Mouse (Mus musculus): Measurements from ENCODE around the gene Prelid1. TPM values are rescaled to one million over a fixed set of nuclear protein-coding genes. Genes with fewer than 3 reads are reported as not detected.

Gene Prelid1
- polyA plus RNA-seq, 1 experiment, result 230 TPM

DNA sequence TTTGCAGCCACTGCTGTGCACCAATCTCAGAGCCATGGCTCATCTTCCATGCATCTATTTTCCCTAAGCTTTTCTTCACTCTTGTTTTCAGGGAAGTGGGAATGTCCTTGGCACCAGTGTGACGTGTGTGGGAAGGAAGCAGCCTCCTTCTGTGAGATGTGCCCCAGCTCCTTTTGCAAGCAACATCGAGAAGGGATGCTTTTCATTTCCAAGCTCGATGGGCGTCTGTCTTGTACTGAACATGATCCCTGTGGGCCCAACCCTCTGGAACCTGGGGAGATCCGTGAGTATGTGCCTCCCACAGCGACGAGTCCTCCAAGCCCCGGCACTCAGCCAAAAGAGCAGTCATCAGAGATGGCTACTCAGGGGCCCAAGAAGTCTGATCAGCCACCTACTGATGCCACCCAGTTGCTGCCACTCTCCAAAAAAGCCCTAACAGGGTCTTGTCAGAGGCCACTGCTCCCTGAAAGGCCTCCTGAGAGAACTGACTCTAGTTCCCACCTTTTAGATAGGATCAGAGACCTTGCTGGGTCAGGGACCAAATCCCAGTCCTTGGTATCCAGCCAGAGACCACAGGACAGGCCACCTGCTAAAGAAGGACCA lies 8.2 kb upstream of the Prelid1 start:
- Histone ChIP-seq H3K9me3 (replicated peaks; ENCODE audit: control insufficient read depth, insufficient read depth, low read length, poor library complexity, severe bottlenecking) (no peaks in the 10 kb centered on the region), H3K9ac (ENCODE audit: low read depth, poor library complexity, severe bottlenecking) (no peak overlapping the region), H3K27me3 (ENCODE audit: control insufficient read depth, insufficient read depth, low read length, poor library complexity, severe bottlenecking) (no peaks in the 10 kb centered on the region), H3K4me1 (ENCODE audit: control insufficient read depth, insufficient read depth, low read length) (no peaks in the 10 kb centered on the region), H3K36me3 (ENCODE audit: control insufficient read depth, insufficient read depth, low read length, poor library complexity, severe bottlenecking) (peaks cover 67% of the 10 kb centered on the region), H3K27ac (ENCODE audit: insufficient read depth, low read length) (no peak overlapping the region), H3K4me3 (ENCODE audit: low read depth, low read length) (no peak overlapping the region)
- no peak for TF ChIP-seq POLR2A (IDR thresholded peaks at IDR 0.05; ENCODE audit: insufficient read depth, low read length)
- TF ChIP-seq EP300 (IDR thresholded peaks at IDR 0.05; ENCODE audit: insufficient read depth, low read depth, low read length), result no peak
- TF ChIP-seq CTCF (IDR thresholded peaks at IDR 0.05; ENCODE audit: low read depth, low read length), result no peak

DNA sequence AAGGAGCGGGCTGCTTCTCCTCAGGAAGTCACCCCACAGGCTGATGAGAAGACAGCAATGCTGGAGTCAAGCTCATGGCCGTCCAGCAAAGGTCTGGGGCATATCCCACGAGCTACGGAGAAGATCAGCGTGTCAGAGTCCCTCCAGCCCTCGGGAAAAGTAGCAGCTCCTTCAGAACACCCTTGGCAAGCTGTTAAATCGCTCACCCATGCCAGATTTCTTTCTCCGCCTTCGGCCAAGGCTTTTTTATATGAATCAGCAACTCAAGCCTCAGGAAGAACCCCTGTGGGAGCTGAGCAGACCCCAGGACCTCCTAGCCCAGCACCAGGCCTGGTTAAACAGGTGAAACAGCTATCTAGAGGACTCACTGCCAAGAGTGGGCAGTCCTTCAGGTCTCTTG lies 7.2 kb upstream of the Prelid1 start:
- TF ChIP-seq EP300 (IDR thresholded peaks at IDR 0.05; ENCODE audit: insufficient read depth, low read depth, low read length), result no peak
- no peak for TF ChIP-seq CTCF (IDR thresholded peaks at IDR 0.05; ENCODE audit: low read depth, low read length)
- TF ChIP-seq POLR2A (IDR thresholded peaks at IDR 0.05; ENCODE audit: insufficient read depth, low read length), result no peak
- H3K27ac ChIP-seq (ENCODE audit: insufficient read depth, low read length), result no peak overlapping the region
- H3K9ac ChIP-seq (ENCODE audit: low read depth, poor library complexity, severe bottlenecking), result no peak overlapping the region
- H3K4me1 ChIP-seq (ENCODE audit: control insufficient read depth, insufficient read depth, low read length), result no peaks in the 10 kb centered on the region
- H3K4me3 ChIP-seq (ENCODE audit: low read depth, low read length), result no peak overlapping the region
- H3K36me3 ChIP-seq (ENCODE audit: control insufficient read depth, insufficient read depth, low read length, poor library complexity, severe bottlenecking), result peaks cover 58% of the 10 kb centered on the region
- H3K27me3 ChIP-seq (ENCODE audit: control insufficient read depth, insufficient read depth, low read length, poor library complexity, severe bottlenecking), result no peaks in the 10 kb centered on the region
- no peaks in the 10 kb centered on the region for H3K9me3 ChIP-seq (replicated peaks; ENCODE audit: control insufficient read depth, insufficient read depth, low read length, poor library complexity, severe bottlenecking)

DNA sequence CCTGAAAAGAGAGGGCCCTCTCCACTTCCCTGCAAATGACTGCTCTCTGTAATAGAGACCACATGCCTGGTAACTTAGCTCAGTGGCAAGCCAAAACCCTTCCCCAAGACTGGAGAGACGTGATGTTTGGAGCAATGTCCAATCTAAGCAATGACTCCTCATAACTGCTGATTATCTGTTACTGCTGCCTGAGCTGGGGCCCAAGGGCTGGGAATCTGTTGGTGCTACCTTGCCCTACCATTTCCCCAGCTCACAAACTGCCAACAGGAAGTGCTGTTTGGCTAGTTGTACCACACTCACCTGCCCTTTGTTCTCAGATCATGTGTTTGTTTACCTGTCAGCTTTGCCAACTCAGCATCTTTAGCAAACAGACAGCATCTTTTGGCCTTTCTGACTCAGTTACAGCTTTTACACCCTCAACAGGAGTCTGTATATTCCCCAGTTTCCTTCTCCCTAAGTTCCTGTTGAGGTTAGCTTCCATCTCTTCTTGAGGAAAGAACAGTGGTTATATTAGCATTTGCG lies 5.3 kb upstream of the Prelid1 start:
- Histone ChIP-seq H3K36me3 (ENCODE audit: control insufficient read depth, insufficient read depth, low read length, poor library complexity, severe bottlenecking) (peaks cover 48% of the 10 kb centered on the region), H3K9ac (ENCODE audit: low read depth, poor library complexity, severe bottlenecking) (no peak overlapping the region), H3K4me1 (ENCODE audit: control insufficient read depth, insufficient read depth, low read length) (no peaks in the 10 kb centered on the region), H3K27ac (ENCODE audit: insufficient read depth, low read length) (no peak overlapping the region), H3K9me3 (replicated peaks; ENCODE audit: control insufficient read depth, insufficient read depth, low read length, poor library complexity, severe bottlenecking) (no peaks in the 10 kb centered on the region), H3K27me3 (ENCODE audit: control insufficient read depth, insufficient read depth, low read length, poor library complexity, severe bottlenecking) (no peaks in the 10 kb centered on the region), H3K4me3 (ENCODE audit: low read depth, low read length) (no peak overlapping the region)
- TF ChIP-seq CTCF (IDR thresholded peaks at IDR 0.05; ENCODE audit: low read depth, low read length) (no peak), POLR2A (IDR thresholded peaks at IDR 0.05; ENCODE audit: insufficient read depth, low read length) (no peak), EP300 (IDR thresholded peaks at IDR 0.05; ENCODE audit: insufficient read depth, low read depth, low read length) (no peak)

DNA sequence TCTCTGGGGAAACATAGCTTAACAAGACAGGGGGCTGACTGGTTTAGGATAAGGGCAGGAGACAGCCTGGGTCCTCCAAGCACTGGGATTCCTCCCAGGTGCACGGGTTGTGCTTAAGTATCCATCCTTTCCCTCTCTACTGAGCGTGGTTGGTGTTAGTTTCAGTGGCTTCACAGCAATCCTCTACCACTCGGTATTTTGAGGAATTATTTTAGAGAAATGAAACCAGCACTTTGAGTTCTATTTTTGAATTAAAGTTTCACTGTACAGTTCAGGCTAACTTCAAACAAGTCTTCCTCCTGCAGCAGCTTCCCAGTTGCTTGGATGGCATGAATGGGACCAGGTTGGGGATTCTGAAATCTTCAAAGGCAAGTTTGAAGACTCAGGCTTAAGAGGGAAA lies 1.9 kb upstream of the Prelid1 start:
- Histone ChIP-seq H3K4me1 (ENCODE audit: control insufficient read depth, insufficient read depth, low read length) (no peaks in the 10 kb centered on the region), H3K4me3 (ENCODE audit: low read depth, low read length) (no peak overlapping the region), H3K27me3 (ENCODE audit: control insufficient read depth, insufficient read depth, low read length, poor library complexity, severe bottlenecking) (no peaks in the 10 kb centered on the region), H3K9me3 (replicated peaks; ENCODE audit: control insufficient read depth, insufficient read depth, low read length, poor library complexity, severe bottlenecking) (no peaks in the 10 kb centered on the region), H3K9ac (ENCODE audit: low read depth, poor library complexity, severe bottlenecking) (no peak overlapping the region), H3K36me3 (ENCODE audit: control insufficient read depth, insufficient read depth, low read length, poor library complexity, severe bottlenecking) (peaks cover 18% of the 10 kb centered on the region), H3K27ac (ENCODE audit: insufficient read depth, low read length) (no peak overlapping the region)
- TF ChIP-seq CTCF (IDR thresholded peaks at IDR 0.05; ENCODE audit: low read depth, low read length) (no peak), POLR2A (IDR thresholded peaks at IDR 0.05; ENCODE audit: insufficient read depth, low read length) (no peak), EP300 (IDR thresholded peaks at IDR 0.05; ENCODE audit: insufficient read depth, low read depth, low read length) (no peak)

DNA sequence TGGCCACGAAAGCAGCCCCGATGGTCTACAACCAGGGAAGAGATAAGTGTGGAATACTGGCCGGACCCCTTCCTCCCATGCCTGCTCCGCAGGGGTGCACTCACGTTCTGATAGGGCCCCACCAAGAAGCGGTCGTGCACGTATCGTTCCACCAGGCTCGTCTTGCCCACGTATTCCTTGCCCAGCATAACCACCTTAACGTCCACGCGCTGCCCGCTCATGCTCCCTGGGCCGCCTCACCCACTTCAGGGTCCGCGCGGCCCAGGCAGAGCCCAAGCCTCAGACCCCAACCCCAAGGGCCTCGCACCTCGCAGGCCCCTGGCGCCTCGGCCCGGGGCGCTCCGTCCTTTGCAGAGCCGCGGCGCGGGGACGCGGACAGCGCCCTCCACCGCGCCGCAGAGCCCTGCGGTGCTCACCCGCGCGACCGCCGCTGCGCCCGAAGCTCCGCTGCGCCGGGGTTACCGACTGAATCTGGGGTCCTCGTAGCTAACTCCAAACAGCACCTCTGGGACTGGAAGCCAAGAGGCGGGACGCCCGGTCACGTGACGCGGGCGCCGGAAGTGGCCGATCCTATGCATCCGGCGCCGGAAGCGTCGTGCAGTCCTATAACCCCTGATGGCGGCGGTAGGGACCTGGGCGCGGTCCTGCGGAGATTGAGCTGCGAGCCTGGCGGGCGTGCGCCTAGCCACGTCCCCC lies 1.3 kb downstream of the Prelid1 start, which contains the start of gene Rab24:
Gene Rab24, minus strand, starts transcription at position 513 of the 696 bp plus-strand sequence.
- Histone ChIP-seq H3K4me1 (ENCODE audit: control insufficient read depth, insufficient read depth, low read length) (no peaks in the 10 kb centered on the region), H3K4me3 (ENCODE audit: low read depth, low read length) (peak within 1 kb of the TSS; percentile 87), H3K9me3 (replicated peaks; ENCODE audit: control insufficient read depth, insufficient read depth, low read length, poor library complexity, severe bottlenecking) (no peaks in the 10 kb centered on the region), H3K27me3 (ENCODE audit: control insufficient read depth, insufficient read depth, low read length, poor library complexity, severe bottlenecking) (no peaks in the 10 kb centered on the region), H3K9ac (ENCODE audit: low read depth, poor library complexity, severe bottlenecking) (peak within 1 kb of the TSS; percentile 82), H3K27ac (ENCODE audit: insufficient read depth, low read length) (peak within 1 kb of the TSS; percentile 8; the same call in 1 of the 2 replicates), H3K36me3 (ENCODE audit: control insufficient read depth, insufficient read depth, low read length, poor library complexity, severe bottlenecking) (peaks cover 16% of the 10 kb centered on the region)
- TF ChIP-seq EP300 (IDR thresholded peaks at IDR 0.05; ENCODE audit: insufficient read depth, low read depth, low read length) (no peak), POLR2A (IDR thresholded peaks at IDR 0.05; ENCODE audit: insufficient read depth, low read length) (peak; percentile 42)
